Mouse (Mus musculus) CH12.LX (cell line): ENCODE measurements around the gene Popdc2. TPM values are rescaled to one million over a fixed set of nuclear protein-coding genes. Genes with fewer than 3 reads are reported as not detected.

Experiments
- DNase-seq: peaks from one replicate; pipeline ENCODE4 v3.0.0-alpha.2; 2013; ENCODE audit errors: extremely low read depth
- H3K27ac ChIP-seq: 2 replicates; pipeline ENCODE4 v1.5.1; 2012; ENCODE audit warnings: low read depth, mild to moderate bottlenecking, control low read depth, moderate library complexity; ENCODE audit not compliant: insufficient read depth
- H3K27me3 ChIP-seq: replicated peaks from 2 replicates; pipeline ENCODE3; 2012; ENCODE audit warnings: inconsistent platforms
- H3K36me3 ChIP-seq, 2 experiments: replicated peaks in 1 of 2; 2 replicates each; pipeline versions ENCODE3 to v1.6.1; 2012; ENCODE audit warnings: inconsistent platforms in 1 of 2, low read length in 1 of 2, mild to moderate bottlenecking in 1 of 2, mixed read lengths in 1 of 2, moderate library complexity in 1 of 2; ENCODE audit not compliant: control insufficient read depth in 1 of 2, insufficient read depth in 1 of 2
- H3K4me1 ChIP-seq, 2 experiments: 2 replicates each; pipeline ENCODE4 v1.6.1; 2012; ENCODE audit warnings: inconsistent platforms in 1 of 2, moderate library complexity in 1 of 2; ENCODE audit not compliant: insufficient read depth in 2 of 2, control insufficient read depth in 1 of 2
- H3K4me2 ChIP-seq: 2 replicates; pipeline ENCODE4 v1.6.1; 2012; ENCODE audit warnings: low read depth, mild to moderate bottlenecking, control low read depth; ENCODE audit not compliant: poor library complexity, insufficient read depth, severe bottlenecking
- H3K4me3 ChIP-seq, 3 experiments: fragments of 150-350 bp in 1 of 3; sonication (generic) in 1 of 3; replicated peaks in 1 of 3; 2 replicates each; pipeline versions ENCODE3 to v1.5.1; 2011 to 2012; ENCODE audit warnings: low read depth in 2 of 3, low read length in 2 of 3, mild to moderate bottlenecking in 2 of 3, moderate library complexity in 2 of 3, control low read depth in 1 of 3, improper control_type of control experiment in 1 of 3, inconsistent platforms in 1 of 3, mixed read lengths in 1 of 3; ENCODE audit not compliant: poor library complexity in 1 of 3
- H3K79me2 ChIP-seq: replicated peaks from 2 replicates; pipeline ENCODE4 v1.6.1; 2012; ENCODE audit warnings: mild to moderate bottlenecking, moderate library complexity; ENCODE audit not compliant: control insufficient read depth, poor library complexity, insufficient read depth, severe bottlenecking; ENCODE audit errors: extremely low read depth
- H3K9ac ChIP-seq: 2 replicates; pipeline ENCODE4 v1.6.1; 2012; ENCODE audit warnings: low read depth, mild to moderate bottlenecking, control low read depth, moderate library complexity; ENCODE audit not compliant: insufficient read depth
- H3K9me3 ChIP-seq: replicated peaks from 2 replicates; pipeline ENCODE3; 2012; ENCODE audit warnings: low read length, inconsistent platforms, mixed read lengths
- CHD1 ChIP-seq: IDR thresholded peaks from 2 replicates; pipeline ENCODE4 v1.6.1; 2012; ENCODE audit warnings: low read depth, low read length, improper control_type of control experiment, inconsistent platforms
- CHD2 ChIP-seq: IDR thresholded peaks from 2 replicates; pipeline ENCODE4 v1.6.1; 2011; ENCODE audit warnings: low read length, improper control_type of control experiment
- CTCF ChIP-seq, 2 experiments: IDR thresholded peaks in 1 of 2; conservative IDR thresholded peaks in 1 of 2; 2 replicates each; pipeline ENCODE4 v1.5.1; 2011 to 2012; ENCODE audit warnings: low read depth in 2 of 2, low read length in 2 of 2, improper control_type of control experiment in 1 of 2, inconsistent platforms in 1 of 2, mild to moderate bottlenecking in 1 of 2, moderate library complexity in 1 of 2
- E2F4 ChIP-seq: IDR thresholded peaks from 2 replicates; pipeline ENCODE4 v1.6.1; 2011; ENCODE audit warnings: low read depth, low read length, improper control_type of control experiment; ENCODE audit not compliant: insufficient replicate concordance
- EP300 ChIP-seq: IDR thresholded peaks from 2 replicates; pipeline ENCODE4 v1.6.1; 2011; ENCODE audit warnings: low read length, improper control_type of control experiment
- GABPA ChIP-seq: IDR thresholded peaks from 2 replicates; pipeline ENCODE4 v1.6.1; 2012; ENCODE audit warnings: low read depth, low read length, improper control_type of control experiment, inconsistent platforms; ENCODE audit not compliant: insufficient replicate concordance
- HCFC1 ChIP-seq: IDR thresholded peaks from 2 replicates; pipeline ENCODE4 v1.6.1; 2012; ENCODE audit warnings: low read depth, mild to moderate bottlenecking, inconsistent platforms, low read length, improper control_type of control experiment
- IRF4 ChIP-seq: IDR thresholded peaks from 2 replicates; pipeline ENCODE4 v1.6.1; 2014; ENCODE audit warnings: low read depth, mild to moderate bottlenecking, inconsistent platforms, low read length, improper control_type of control experiment
- JUN ChIP-seq: IDR thresholded peaks from 2 replicates; pipeline ENCODE4 v1.6.1; 2011; ENCODE audit warnings: low read depth, mild to moderate bottlenecking, low read length, improper control_type of control experiment, moderate library complexity; ENCODE audit not compliant: insufficient read depth
- JUND ChIP-seq: conservative IDR thresholded peaks from 2 replicates; pipeline ENCODE4 v1.6.1; 2011; ENCODE audit warnings: low read depth, low read length, improper control_type of control experiment
- KAT2A ChIP-seq: IDR thresholded peaks from 2 replicates; pipeline ENCODE4 v1.6.1; 2012; ENCODE audit warnings: low read length, improper control_type of control experiment, inconsistent platforms; ENCODE audit not compliant: insufficient replicate concordance
- MAFK ChIP-seq: IDR thresholded peaks from 2 replicates; pipeline ENCODE4 v1.6.1; 2011; ENCODE audit warnings: low read length, improper control_type of control experiment; ENCODE audit not compliant: insufficient replicate concordance
- MAX ChIP-seq: IDR thresholded peaks from 2 replicates; pipeline ENCODE4 v1.6.1; 2011; ENCODE audit warnings: low read length, improper control_type of control experiment
- MAZ ChIP-seq: IDR thresholded peaks from 2 replicates; pipeline ENCODE4 v1.6.1; 2012; ENCODE audit warnings: low read depth, mild to moderate bottlenecking, inconsistent platforms, low read length, improper control_type of control experiment, moderate library complexity
- MEF2A ChIP-seq: IDR thresholded peaks from 2 replicates; pipeline ENCODE4 v1.6.1; 2014; ENCODE audit warnings: low read depth, mild to moderate bottlenecking, inconsistent platforms, low read length, improper control_type of control experiment, borderline replicate concordance
- MXI1 ChIP-seq: IDR thresholded peaks from 2 replicates; pipeline ENCODE4 v1.6.1; 2011; ENCODE audit warnings: mild to moderate bottlenecking, low read depth, low read length, improper control_type of control experiment
- NELFE ChIP-seq: IDR thresholded peaks from 2 replicates; pipeline ENCODE4 v1.6.1; 2011; ENCODE audit warnings: low read depth, low read length, improper control_type of control experiment
- NRF1 ChIP-seq: IDR thresholded peaks from 2 replicates; pipeline ENCODE4 v1.6.1; 2014; ENCODE audit warnings: low read depth, mild to moderate bottlenecking, inconsistent platforms, low read length, improper control_type of control experiment, moderate library complexity
- PAX5 ChIP-seq: IDR thresholded peaks from 2 replicates; pipeline ENCODE4 v1.6.1; 2012; ENCODE audit warnings: low read length, inconsistent platforms, mixed read lengths
- POLR2A ChIP-seq: IDR thresholded peaks from 2 replicates; pipeline ENCODE4 v1.6.1; 2011; ENCODE audit warnings: low read depth, mild to moderate bottlenecking, improper control_type of control experiment, low read length
- POLR2AphosphoS2 ChIP-seq: IDR thresholded peaks from 2 replicates; pipeline ENCODE4 v1.6.1; 2011; ENCODE audit warnings: low read depth, low read length, improper control_type of control experiment
- RAD21 ChIP-seq: IDR thresholded peaks from 2 replicates; pipeline ENCODE4 v1.6.1; 2011; ENCODE audit warnings: low read depth, mild to moderate bottlenecking, low read length, improper control_type of control experiment, moderate library complexity
- RCOR1 ChIP-seq: conservative IDR thresholded peaks from 2 replicates; pipeline ENCODE4 v1.6.1; 2012; ENCODE audit warnings: low read depth, mild to moderate bottlenecking, inconsistent platforms, low read length, improper control_type of control experiment
- SIN3A ChIP-seq: IDR thresholded peaks from 2 replicates; pipeline ENCODE4 v1.6.1; 2012; ENCODE audit warnings: low read length, improper control_type of control experiment, inconsistent platforms
- SMC3 ChIP-seq: IDR thresholded peaks from 2 replicates; pipeline ENCODE4 v1.6.1; 2011; ENCODE audit warnings: low read depth, low read length, improper control_type of control experiment
- TBP ChIP-seq: conservative IDR thresholded peaks from 2 replicates; pipeline ENCODE4 v1.6.1; 2011; ENCODE audit warnings: low read depth, low read length, improper control_type of control experiment
- TCF12 ChIP-seq: IDR thresholded peaks from 2 replicates; pipeline ENCODE4 v1.6.1; 2014; ENCODE audit warnings: low read depth, mild to moderate bottlenecking, inconsistent platforms, low read length, improper control_type of control experiment
- UBTF ChIP-seq: IDR thresholded peaks from 2 replicates; pipeline ENCODE4 v1.6.1; 2012; ENCODE audit warnings: low read depth, mild to moderate bottlenecking, inconsistent platforms, low read length, improper control_type of control experiment, moderate library complexity
- USF1 ChIP-seq: IDR thresholded peaks from 2 replicates; pipeline ENCODE4 v1.6.1; 2014; ENCODE audit warnings: low read depth, mild to moderate bottlenecking, inconsistent platforms, low read length, improper control_type of control experiment
- USF2 ChIP-seq: conservative IDR thresholded peaks from 2 replicates; pipeline ENCODE4 v1.6.1; 2011; ENCODE audit warnings: low read depth, low read length, improper control_type of control experiment
- ZC3H11A ChIP-seq: IDR thresholded peaks from 2 replicates; pipeline ENCODE4 v1.6.1; 2012; ENCODE audit warnings: low read depth, mild to moderate bottlenecking, inconsistent platforms, low read length, improper control_type of control experiment
- ZKSCAN1 ChIP-seq: IDR thresholded peaks from 2 replicates; pipeline ENCODE4 v1.6.1; 2012; ENCODE audit warnings: low read depth, inconsistent platforms, low read length, improper control_type of control experiment, borderline replicate concordance
- ZNF384 ChIP-seq: IDR thresholded peaks from 2 replicates; pipeline ENCODE4 v1.6.1; 2012; ENCODE audit warnings: low read depth, low read length, improper control_type of control experiment, inconsistent platforms
- dilution Hi-C: fragments of 300-500 bp; cut with MboI; formaldehyde crosslinking; loops from 2 replicates; pipeline ENCODE4 v1.14.3; 2020; ENCODE audit warnings: low sequenced_read_pairs; ENCODE audit not compliant: extremely low pct_unique_long_range_greater_than_20kb, extremely low pct_ligation_motif_present
- in situ Hi-C: fragments of 300-500 bp; cut with MboI; formaldehyde crosslinking; loops from 3 replicates; pipeline ENCODE4 v1.14.3; 2019; ENCODE audit warnings: low sequenced_read_pairs, low pct_ligation_motif_present, low pct_unique_long_range_greater_than_20kb, mixed read lengths
- polyA plus RNA-seq: library from polyadenylated mRNA; unstranded; fragments of >175 nt; gene quantifications from 2 replicates; pipeline ENCODE4 v1.2.1, GENCODE M21; 2012; ENCODE audit warnings: low read depth; ENCODE audit not compliant: insufficient read length
- total RNA-seq, 2 experiments: library from RNA; depleted of rRNA; stranded (reverse); fragments of 300-350 nt in 1 of 2; fragments of >200 nt in 1 of 2; gene quantifications; 2 replicates each; pipeline ENCODE4 v1.2.3; 2012 to 2014

Gene Popdc2
- total and polyA plus RNA-seq, 3 experiments: 0.17 to 3.6 (median 1.1) TPM

GRCm38 (mm10) chr16:38365390-38365789 lies 3.4 kb downstream of the Popdc2 start:
- H3K4me3 ChIP-seq: no peak overlapping the region
- H3K4me1 ChIP-seq: peaks cover 29 to 36% of the 10 kb centered on the region in 2 experiments
- H3K9ac ChIP-seq: no peak overlapping the region
- TF ChIP-seq E2F4 (no peak), PAX5 (no peak), RAD21 (no peak), ZNF384 (no peak), POLR2A (no peak), MAZ (no peak), EP300 (no peak), CHD1 (no peak), USF2 (no peak), ZKSCAN1 (no peak), TBP (no peak)
- dilution Hi-C loops (no loop called here), in situ Hi-C loops (no loop called here)
- no peak overlapping the region for H3K4me2 ChIP-seq
- no peaks in the 10 kb centered on the region for H3K79me2 ChIP-seq
- no peak overlapping the region for H3K27ac ChIP-seq
- no peak for DNase-seq
- H3K9me3 ChIP-seq: no peaks in the 10 kb centered on the region
- no peaks in the 10 kb centered on the region for H3K27me3 ChIP-seq
- H3K36me3 ChIP-seq: peaks cover 0 to 19% of the 10 kb centered on the region in 2 experiments

- Histone ChIP-seq H3K27ac (0 out of 2 replicates have a peak overlapping the region, but pooled peaks have one; percentile 2), H3K9me3 (no peaks in the 10 kb centered on the region), H3K4me2 (no peak overlapping the region), H3K27me3 (no peaks in the 10 kb centered on the region), H3K79me2 (no peaks in the 10 kb centered on the region), H3K4me1 (peaks cover 37 to 38% of the 10 kb centered on the region in 2 experiments), H3K36me3 (peaks cover 0 to 19% of the 10 kb centered on the region in 2 experiments), H3K9ac (peak overlapping the region; percentile 6; the same call in 1 of the 2 replicates), H3K4me3 (peak overlapping the region in 1 of 3 experiments; percentile 14)
- in situ Hi-C loops: no loop called here
- DNase-seq: no peak
- dilution Hi-C loops: no loop called here
- TF ChIP-seq E2F4 (no peak), POLR2AphosphoS2 (no peak), ZC3H11A (no peak), SIN3A (no peak), IRF4 (peak; percentile 53; the same call in 1 of the 2 replicates), UBTF (no peak), NRF1 (no peak), EP300 (no peak), GABPA (no peak), MXI1 (no peak; the same call in 1 of the 2 replicates), TCF12 (no peak), USF1 (peak; percentile 70), KAT2A (no peak), MAZ (no peak), JUN (no peak), MAX (0 out of 2 replicates have a peak, but pooled peaks have one; percentile 37), PAX5 (no peak), NELFE (no peak), HCFC1 (no peak), CHD1 (no peak), ZNF384 (no peak), CTCF (conservative IDR thresholded peaks at IDR 0.05 in 1 of 2, IDR thresholded peaks at IDR 0.05 in 1 of 2; ENCODE audit: low read depth in 2 of 2, low read length in 2 of 2) (no peak), MAFK (no peak), RCOR1 (no peak), CHD2 (no peak), JUND (no peak), SMC3 (no peak), MEF2A (peak; percentile 42; the same call in 1 of the 2 replicates), TBP (no peak)
Measured at GRCm38 (mm10) chr16:38366231-38366630, 4.2 kb downstream of the Popdc2 start.
